Mouse (Mus musculus) heart, adult 2 months (tissue): Measurements from ENCODE around the gene Lhfpl2.

ENCODE experiments used
- CTCF ChIP-seq: fragments of 200-600 bp; IDR thresholded peaks from 2 replicates; pipeline ENCODE4 v1.8.1; 2022; ENCODE audit warnings: antibody characterized with exemption, mild to moderate bottlenecking, moderate library complexity
- EP300 ChIP-seq: fragments of 200-500 bp; IDR thresholded peaks from 2 replicates; pipeline ENCODE4 v1.6.1; 2011; ENCODE audit warnings: low read depth, low read length, control low read depth; ENCODE audit not compliant: insufficient read depth
- POLR2A ChIP-seq: fragments of 200-500 bp; IDR thresholded peaks from 2 replicates; pipeline ENCODE4 v1.6.1; 2011; ENCODE audit warnings: mild to moderate bottlenecking, low read depth, low read length, control low read depth; ENCODE audit not compliant: insufficient read depth

- TF ChIP-seq CTCF (no peak), POLR2A (no peak), EP300 (no peak)
Measured at GRCm38 (mm10) chr13:94223609-94224008, 166.0 kb downstream of the Lhfpl2 start.
